Mouse (Mus musculus): Measurements from ENCODE around the gene Gm20425.

- no peak for TF ChIP-seq GATA1 (IDR thresholded peaks at IDR 0.05; ENCODE audit: low read length)
- TF ChIP-seq TAL1 (IDR thresholded peaks at IDR 0.05; ENCODE audit: low read length): no peak
Measured at GRCm38 (mm10) chr9:103274819-103275218, 44.7 kb upstream of the Gm20425 start.
